ENCODE assay signal across 14 mouse cellular contexts in the genomic region with DNA sequence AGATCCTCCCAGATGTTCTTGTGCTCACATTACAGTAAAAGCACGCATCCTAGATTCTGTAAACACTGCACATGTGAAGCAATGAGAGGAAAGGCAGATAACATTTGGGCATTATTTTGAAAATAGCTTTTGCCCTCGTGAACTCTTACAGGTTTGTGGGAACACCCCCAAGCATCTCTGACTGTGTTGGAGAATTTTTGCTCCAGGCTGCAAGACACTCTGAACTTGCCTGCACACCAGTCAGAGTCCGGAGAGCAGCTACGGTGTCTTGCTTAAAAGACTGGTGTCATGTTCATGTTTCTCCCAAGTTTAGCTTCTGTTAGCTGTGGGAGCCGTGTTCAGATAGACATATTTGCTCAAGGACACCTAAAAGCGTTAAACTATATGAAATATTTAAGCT.
"Had no signal": no experiment of that assay in that cellular context is flagged by ENCODE, and none has a peak within 500 bp of the region (broad histone marks: within the 10 kb centered on the region; RNA-seq: fewer than 3 reads in every experiment).

No protein-coding gene starts in this region.

- H3K4me3 ChIP-seq: layer of hippocampus, adult 2 months; limb, embryonic 10.5 days; limb, embryonic 13.5 days; liver, embryonic 13.5 days; midbrain, embryonic 12.5 days; midbrain, embryonic 15.5 days; neural tube, embryonic 12.5 days; neural tube, embryonic 15.5 days had no signal

- H3K36me3 ChIP-seq: limb, embryonic 10.5 days; limb, embryonic 13.5 days; liver, embryonic 13.5 days; midbrain, embryonic 12.5 days; midbrain, embryonic 15.5 days; neural tube, embryonic 12.5 days; neural tube, embryonic 15.5 days had no signal

- H3K27me3 ChIP-seq: limb, embryonic 13.5 days; liver, embryonic 13.5 days; midbrain, embryonic 12.5 days; midbrain, embryonic 15.5 days; neural tube, embryonic 12.5 days; neural tube, embryonic 15.5 days had no signal

- H3K9me3 ChIP-seq: limb, embryonic 10.5 days; limb, embryonic 13.5 days; liver, embryonic 13.5 days; midbrain, embryonic 12.5 days; midbrain, embryonic 15.5 days; neural tube, embryonic 12.5 days; neural tube, embryonic 15.5 days had no signal

- ATAC-seq: lung, postnatal 0 days; midbrain, embryonic 15.5 days had no signal

- H3K9ac ChIP-seq: limb, embryonic 13.5 days; liver, embryonic 13.5 days; lung, embryonic 14.5 days; midbrain, embryonic 12.5 days; midbrain, embryonic 15.5 days; neural tube, embryonic 12.5 days; neural tube, embryonic 15.5 days had no signal

- H3K27ac ChIP-seq: layer of hippocampus, adult 2 months; limb, embryonic 10.5 days; limb, embryonic 13.5 days; liver, embryonic 13.5 days; macrophage; midbrain, embryonic 12.5 days; midbrain, embryonic 15.5 days; neural tube, embryonic 12.5 days; neural tube, embryonic 15.5 days had no signal

- H3K4me2 ChIP-seq: limb, embryonic 13.5 days; liver, embryonic 13.5 days; midbrain, embryonic 12.5 days; midbrain, embryonic 15.5 days; neural tube, embryonic 12.5 days; neural tube, embryonic 15.5 days had no signal

- H3K4me1 ChIP-seq: limb, embryonic 13.5 days; liver, embryonic 13.5 days; midbrain, embryonic 12.5 days; midbrain, embryonic 15.5 days; neural tube, embryonic 12.5 days had no signal

- DNase-seq: layer of hippocampus, adult 9-11 months; liver; liver, embryonic 13.5 days; thymus, postnatal 25 days had no signal
